Mouse (Mus musculus): ENCODE data around the gene Col20a1.

Gene Col20a1

GRCm38 (mm10) chr2:180994360-180994759, 8.0 kb downstream of the Col20a1 start:
- no peak for DNase-seq (ENCODE audit: low spot score in 2 of 2)

DNA sequence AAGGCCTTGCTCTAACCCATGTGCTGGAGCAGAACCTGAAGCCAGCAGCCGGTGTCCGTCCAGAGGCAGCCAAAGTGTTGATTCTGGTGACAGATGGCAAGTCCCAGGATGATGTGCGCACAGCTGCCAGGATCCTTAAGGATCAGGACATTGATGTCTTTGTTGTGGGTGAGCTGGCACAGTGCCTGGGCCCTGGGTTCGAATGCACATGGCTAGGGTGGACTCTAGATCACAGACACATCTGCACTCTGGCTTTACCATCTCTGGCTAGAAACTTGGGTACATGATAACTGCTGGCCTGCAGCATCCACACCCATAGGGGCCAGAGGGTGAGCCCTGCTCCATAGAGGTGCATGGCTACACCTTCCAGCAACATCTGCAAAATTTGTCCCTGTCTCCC, 9.1 kb downstream of the Col20a1 start:
- no peak for DNase-seq (ENCODE audit: low spot score in 2 of 2)

GRCm38 (mm10) chr2:180996436-180996835, 10.1 kb downstream of the Col20a1 start:
- DNase-seq (ENCODE audit: low spot score in 2 of 2) = peak in 1 of 2 experiments; percentile 47

DNA sequence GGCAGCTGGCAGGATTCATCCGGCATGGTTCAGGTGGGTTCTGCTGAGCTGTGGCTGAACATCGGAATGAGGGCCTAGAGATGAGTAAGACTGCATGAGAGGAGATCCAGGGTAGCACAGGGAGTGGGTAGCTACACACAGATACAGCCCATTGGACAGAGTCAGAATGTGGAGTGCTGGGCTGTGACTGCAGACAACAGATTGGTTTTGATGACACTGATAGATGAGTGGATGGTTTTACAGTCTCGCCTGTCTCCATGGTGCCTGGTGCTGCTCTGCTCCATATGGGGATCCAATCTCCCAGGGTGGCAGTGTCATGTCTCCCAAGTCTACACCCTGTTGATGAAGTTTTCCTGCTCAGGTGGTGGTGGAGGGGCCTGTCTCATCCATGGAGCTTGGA, 10.6 kb downstream of the Col20a1 start:
- no peak for DNase-seq (ENCODE audit: low spot score in 2 of 2)

GRCm38 (mm10) chr2:181007054-181007453, 20.7 kb downstream of the Col20a1 start:
- DNase-seq (ENCODE audit: low spot score in 2 of 2) = no peak

- no peak for DNase-seq (ENCODE audit: low spot score in 2 of 2)
Observed at GRCm38 (mm10) chr2:181008339-181008738, 22.0 kb downstream of the Col20a1 start.

- DNase-seq (ENCODE audit: low spot score in 2 of 2) = no peak
Observed at GRCm38 (mm10) chr2:181031406-181031934, 45.1 kb downstream of the Col20a1 start.

GRCm38 (mm10) chr2:181032407-181032806, 46.1 kb downstream of the Col20a1 start:
- DNase-seq (ENCODE audit: low spot score in 2 of 2) = no peak

DNA sequence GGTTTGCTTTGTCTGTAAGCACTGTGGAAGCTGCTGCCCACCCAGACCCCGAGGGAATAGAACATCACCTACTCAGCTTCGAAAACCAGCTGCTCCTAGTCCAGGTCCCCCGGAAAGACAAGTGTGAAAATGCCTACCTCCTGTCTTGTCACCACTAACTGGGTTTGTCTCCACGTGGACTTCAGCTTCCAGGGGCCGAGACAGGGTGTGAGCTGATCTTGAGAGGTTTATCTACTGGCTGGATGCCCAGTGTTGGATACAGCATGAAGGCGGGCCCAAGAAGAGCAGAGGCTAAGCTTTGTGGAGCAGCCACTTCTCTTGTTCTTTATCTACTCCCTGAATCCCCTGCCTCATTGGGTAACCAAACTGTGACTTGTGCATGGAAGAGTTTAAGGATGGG, 47.0 kb downstream of the Col20a1 start:
- DNase-seq (ENCODE audit: low spot score in 2 of 2) = no peak

DNA sequence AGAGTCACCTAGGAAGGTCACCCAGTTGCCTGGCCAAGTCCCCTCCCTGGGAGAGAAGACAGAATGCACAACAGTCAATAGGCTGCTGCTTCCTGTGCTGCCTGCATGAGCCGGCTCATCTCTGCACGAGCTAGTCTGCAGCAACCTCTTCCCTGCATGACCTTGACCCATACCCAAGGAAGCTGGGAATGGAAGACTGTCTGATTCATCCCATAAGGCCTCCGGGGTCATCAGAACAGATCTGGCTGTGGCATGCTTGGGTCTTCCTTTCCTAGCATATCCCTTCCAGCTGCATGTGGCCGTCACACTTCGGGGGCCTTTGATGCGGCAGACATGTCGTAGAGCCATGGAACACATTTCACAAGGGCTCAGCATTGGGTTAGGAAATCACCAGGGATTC, 48.9 kb downstream of the Col20a1 start:
- DNase-seq (ENCODE audit: low spot score in 2 of 2) = no peak

GRCm38 (mm10) chr2:181036561-181036960, 50.2 kb downstream of the Col20a1 start:
- no peak for DNase-seq (ENCODE audit: low spot score in 2 of 2)

DNA sequence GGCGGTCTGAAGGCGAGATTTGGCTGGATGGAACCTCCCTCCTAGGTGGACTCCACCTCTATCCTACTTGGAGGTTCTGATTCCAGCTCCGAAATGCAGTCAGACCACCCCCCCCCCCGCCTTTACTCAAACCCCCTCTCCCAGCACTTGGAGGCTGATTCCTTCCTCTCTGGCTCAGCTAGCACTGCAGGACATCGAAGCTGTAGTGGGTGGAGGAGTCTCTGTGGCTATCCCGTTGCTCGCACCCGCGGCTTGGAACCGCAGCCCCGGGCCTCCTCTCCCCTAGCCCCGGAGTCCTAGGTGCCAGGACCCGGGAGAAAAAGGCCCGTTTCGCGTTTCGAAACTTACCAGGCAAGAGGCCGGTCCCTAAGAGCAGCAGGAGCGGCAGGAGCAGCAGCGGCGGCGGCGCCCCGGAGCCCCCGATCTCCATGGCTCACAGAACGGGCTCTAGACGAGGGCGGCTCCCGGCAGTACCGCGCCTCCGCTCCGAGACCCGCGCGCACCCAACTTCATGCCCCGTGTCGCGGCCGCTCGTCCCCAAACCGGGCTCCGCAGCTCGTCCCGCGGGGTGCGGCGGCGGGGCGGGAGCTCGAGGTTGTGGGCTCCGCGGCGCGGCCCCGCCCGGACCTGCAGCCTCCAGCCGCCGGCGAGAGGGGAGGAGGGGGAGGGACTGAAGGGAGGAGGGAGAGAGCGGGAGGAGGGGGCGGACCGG, 52.5 kb downstream of the Col20a1 start:
- DNase-seq (ENCODE audit: low spot score in 2 of 2) = no peak

DNA sequence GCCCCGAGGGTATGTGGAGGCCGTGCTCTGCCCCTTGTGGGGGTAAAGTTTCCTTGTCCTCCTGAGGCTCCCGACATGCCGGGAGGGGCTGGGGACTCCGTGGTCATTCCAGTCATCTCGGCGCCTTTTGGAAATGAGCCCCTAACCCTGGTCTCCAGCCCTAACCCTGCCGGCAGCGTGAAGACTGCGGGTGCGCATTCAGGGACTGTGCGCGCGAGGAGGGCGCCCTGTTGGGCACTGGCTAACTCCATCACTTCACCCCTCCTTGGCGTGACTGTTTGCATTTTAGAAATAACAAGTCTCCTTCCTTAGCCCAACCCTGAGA, 53.0 kb downstream of the Col20a1 start:
- DNase-seq (ENCODE audit: low spot score in 2 of 2) = no peak

DNA sequence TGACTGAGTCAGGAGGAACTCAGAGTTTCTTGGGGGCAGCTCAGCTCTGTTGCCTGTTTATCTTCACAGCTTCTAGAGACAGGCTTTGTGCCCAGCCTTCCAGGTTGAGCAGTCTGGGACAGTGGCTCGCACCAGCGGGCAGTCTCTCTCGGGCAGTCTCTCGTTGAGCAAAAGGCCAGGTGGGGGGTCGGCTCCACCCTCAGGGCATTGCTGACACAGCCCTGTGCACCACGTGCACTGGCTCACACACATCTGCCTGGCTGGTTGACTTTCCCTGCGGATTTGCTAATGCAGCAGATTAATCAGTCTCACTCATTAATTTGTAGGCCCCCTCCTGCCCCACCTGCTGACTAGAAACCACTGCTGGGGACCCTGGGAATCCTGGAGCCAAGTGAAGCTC, 55.6 kb downstream of the Col20a1 start:
- no peak for DNase-seq (ENCODE audit: low spot score in 2 of 2)

- no peak for DNase-seq (ENCODE audit: low spot score in 2 of 2)
Observed at GRCm38 (mm10) chr2:181042376-181042775, 56.0 kb downstream of the Col20a1 start.

DNA sequence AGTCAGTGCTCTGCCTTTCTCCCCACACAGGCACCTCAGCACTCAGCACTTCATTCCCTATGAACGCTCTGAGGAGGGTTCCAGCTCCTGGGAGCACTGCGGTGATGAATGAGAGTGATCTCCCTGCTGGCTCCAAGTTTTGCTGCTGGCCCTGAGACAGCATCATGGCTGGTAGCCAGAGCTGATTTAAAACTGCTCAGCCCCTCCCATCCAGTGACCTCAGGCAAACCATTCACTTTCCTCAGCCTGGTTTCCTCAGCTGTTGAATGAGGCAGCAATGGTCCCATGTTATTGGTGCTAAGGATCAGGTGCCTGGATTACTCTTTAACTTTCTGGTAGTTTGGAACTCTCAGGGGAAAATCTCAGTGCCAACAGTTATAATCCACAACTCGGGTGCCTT, 57.1 kb downstream of the Col20a1 start, which contains the start of gene Chrna4:
Gene Chrna4 (minus strand): TSS at position 110 of the 400 bp plus-strand sequence.
- no peak for DNase-seq (ENCODE audit: low spot score in 2 of 2)

GRCm38 (mm10) chr2:181044001-181044400, 57.7 kb downstream of the Col20a1 start:
- no peak for DNase-seq (ENCODE audit: low spot score in 2 of 2)

GRCm38 (mm10) chr2:181048252-181048945, 62.1 kb downstream of the Col20a1 start:
- no peak for DNase-seq (ENCODE audit: low spot score in 2 of 2)

- DNase-seq (ENCODE audit: low spot score in 2 of 2) = no peak
Observed at GRCm38 (mm10) chr2:181048986-181049385, 62.7 kb downstream of the Col20a1 start.

- DNase-seq (ENCODE audit: low spot score in 2 of 2) = no peak
Observed at GRCm38 (mm10) chr2:181052171-181052570, 65.8 kb downstream of the Col20a1 start.

DNA sequence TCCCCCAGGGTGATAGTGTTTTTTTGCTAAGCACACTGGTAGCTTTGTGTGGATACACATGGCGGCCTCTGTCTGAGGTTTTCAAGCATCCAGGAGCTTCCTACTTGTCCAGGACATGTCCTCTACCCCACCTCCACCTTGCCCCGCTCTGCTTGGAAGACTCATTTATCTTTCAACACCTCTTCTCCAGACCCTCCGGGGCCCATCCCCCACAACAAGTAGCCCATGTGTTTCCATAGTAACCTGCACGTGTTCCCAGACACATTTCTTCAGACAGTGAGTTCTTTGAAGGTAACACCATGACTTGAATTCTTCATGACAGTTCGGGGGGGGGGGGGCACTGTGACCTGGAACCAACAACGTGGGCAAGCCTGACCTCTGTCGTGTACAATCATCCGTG, 71.0 kb downstream of the Col20a1 start:
- no peak for DNase-seq (ENCODE audit: low spot score in 2 of 2)

DNA sequence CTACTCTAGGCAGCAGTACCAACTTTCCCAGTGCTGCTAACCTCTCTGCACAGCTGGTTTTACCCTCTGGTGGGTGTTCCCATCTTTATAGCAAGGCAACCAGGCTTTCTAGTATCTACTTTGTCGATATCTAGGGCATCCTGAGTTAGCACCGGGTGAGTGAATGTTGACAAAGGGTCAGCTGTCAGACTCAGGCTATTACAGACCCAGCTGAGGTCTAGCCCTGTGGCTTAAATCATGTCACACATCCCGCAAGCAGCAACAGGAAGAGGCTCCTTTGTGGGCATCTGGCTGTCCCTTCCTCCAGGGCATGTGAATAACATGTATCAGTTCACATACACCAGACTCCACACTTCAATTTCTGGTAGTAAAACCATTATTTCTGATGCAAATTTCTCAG, 71.9 kb downstream of the Col20a1 start:
- DNase-seq (ENCODE audit: low spot score in 2 of 2) = no peak

DNA sequence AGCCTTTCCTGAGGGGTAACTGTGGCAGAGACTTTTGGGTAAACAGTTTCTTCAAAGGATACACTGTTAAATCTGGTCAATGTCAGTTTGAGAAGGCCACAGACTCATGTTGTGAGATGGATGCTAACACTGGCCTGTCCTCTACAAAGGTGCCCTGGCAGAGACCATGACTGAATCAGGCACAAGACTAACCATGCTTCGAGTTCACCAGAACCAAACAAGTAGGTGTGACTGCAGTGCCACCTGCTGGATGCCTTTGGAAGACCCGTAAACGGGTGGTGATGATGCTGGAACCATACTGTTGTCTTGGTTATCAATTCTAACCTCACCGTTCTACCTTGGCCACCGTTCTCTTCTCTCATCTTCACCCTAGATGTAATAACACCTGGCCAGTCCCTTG, 73.8 kb downstream of the Col20a1 start:
- peak; percentile 68 to 77 for DNase-seq (ENCODE audit: low spot score in 2 of 2)
